Mouse (Mus musculus) forebrain, embryonic 15.5 days (tissue): Measurements from ENCODE around the gene Tmem43. TPM values are rescaled to one million over a fixed set of nuclear protein-coding genes. Genes with fewer than 3 reads are reported as not detected.

ENCODE experiments used
- ATAC-seq: fragments of 200-750 bp; cut with Nextera tagmentation; replicated peaks from 2 replicates; pipeline ENCODE4 v1.8.0; 2017; ENCODE audit warnings: mild to moderate bottlenecking, moderate TSS enrichment, moderate library complexity
- H3K27ac ChIP-seq: fragments of 300-500 bp; sonication (generic); replicated peaks from 2 replicates; pipeline ENCODE4 v1.5.1; 2015; ENCODE audit warnings: mild to moderate bottlenecking, inconsistent platforms
- H3K27me3 ChIP-seq: fragments of 300-500 bp; sonication (generic); 2 replicates; pipeline ENCODE4 v1.6.1; 2015; ENCODE audit warnings: inconsistent platforms
- H3K36me3 ChIP-seq: fragments of 300-500 bp; sonication (generic); 2 replicates; pipeline ENCODE4 v1.6.1; 2015; ENCODE audit warnings: mild to moderate bottlenecking, inconsistent platforms
- H3K4me1 ChIP-seq: fragments of 300-500 bp; sonication (generic); 2 replicates; pipeline ENCODE4 v1.6.1; 2015; ENCODE audit warnings: inconsistent platforms
- H3K4me2 ChIP-seq: fragments of 300-500 bp; sonication (generic); replicated peaks from 2 replicates; pipeline ENCODE4 v1.6.1; 2015; ENCODE audit warnings: mild to moderate bottlenecking, inconsistent platforms
- H3K4me3 ChIP-seq: fragments of 300-500 bp; sonication (generic); 2 replicates; pipeline ENCODE4 v1.5.1; 2015; ENCODE audit warnings: mild to moderate bottlenecking, inconsistent platforms
- H3K9ac ChIP-seq: fragments of 300-500 bp; sonication (generic); replicated peaks from 2 replicates; pipeline ENCODE4 v1.6.1; 2015; ENCODE audit warnings: mild to moderate bottlenecking, inconsistent platforms
- H3K9me3 ChIP-seq: fragments of 300-500 bp; sonication (generic); 2 replicates; pipeline ENCODE4 v1.6.1; 2016; ENCODE audit warnings: inconsistent platforms
- WGBS: fragments of 180-500 bp; shearing (Covaris S2); methylation state at CpG from one replicate; pipeline ENCODE4 v1.1.7; 2015; ENCODE audit warnings: mixed read lengths; 5-methylcytosine and 5-hydroxymethylcytosine counted together
- polyA plus RNA-seq: library from polyadenylated mRNA; unstranded; fragments of >200 nt; fragmentation: Nextera tagmentation; extraction: Ambion mirVana; gene quantifications from 2 replicates; pipeline ENCODE4 v1.2.1, GENCODE M21; 2015

The Tmem43 gene
- polyA plus RNA-seq, result 54.1 and 57.0 TPM in 2 replicates

DNA sequence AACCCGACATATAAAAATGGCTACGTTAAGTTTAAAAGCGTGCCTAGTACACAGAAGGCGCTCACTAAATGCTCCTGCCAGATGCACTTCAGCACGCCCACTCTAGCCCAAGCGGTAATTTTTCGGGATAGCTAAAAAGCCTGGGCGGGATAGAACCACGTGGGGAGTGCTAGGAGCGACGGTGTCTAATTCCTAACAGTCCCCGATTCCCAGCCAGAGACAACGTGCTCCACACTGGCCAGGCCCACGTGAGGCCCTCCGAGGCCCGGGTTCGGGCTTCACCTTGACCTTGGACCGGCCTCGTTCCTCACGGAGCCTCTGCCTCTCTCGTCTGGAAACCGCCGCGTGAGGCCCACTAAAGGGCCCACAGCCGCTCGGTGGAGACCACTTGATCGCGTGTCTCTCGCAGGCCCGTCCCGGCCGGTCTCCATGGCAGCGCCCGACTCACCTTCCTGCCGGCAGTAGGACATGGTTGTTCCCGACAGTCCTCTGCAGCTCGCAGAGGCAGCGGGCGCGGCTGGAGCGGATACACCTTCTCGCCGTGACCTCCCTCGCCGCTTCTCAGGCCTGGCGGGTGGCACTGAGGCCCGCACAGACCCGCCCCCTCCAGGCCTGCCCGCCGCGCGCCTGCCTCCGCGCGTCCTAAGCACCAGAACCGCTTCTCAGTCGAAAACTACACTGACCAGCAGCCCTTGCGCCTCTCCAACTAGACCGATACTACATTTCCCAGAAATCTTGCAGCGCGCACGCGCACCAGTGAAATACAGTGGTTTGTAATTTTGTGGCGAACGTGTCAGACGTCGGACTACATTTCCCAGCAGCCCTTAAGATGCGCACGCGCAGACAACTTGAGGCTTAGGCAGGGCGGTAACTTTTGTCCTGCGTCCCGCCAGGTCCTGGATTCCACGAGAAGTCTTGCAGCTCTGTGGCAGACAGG, at the start of gene Tmem43, which contains the start of gene Chchd4:
Gene Tmem43, plus strand, starts transcription at position 836 of the 937 bp plus-strand sequence.
Gene Chchd4, minus strand, starts transcription at position 679 of the 937 bp plus-strand sequence.
- H3K27me3 ChIP-seq, result no peaks in the 10 kb centered on the region
- peak within 1 kb of the TSS; percentile 69 for H3K4me2 ChIP-seq
- no peaks in the 10 kb centered on the region for H3K9me3 ChIP-seq
- H3K4me1 ChIP-seq, result peaks cover 31% of the 10 kb centered on the region
- H3K36me3 ChIP-seq, result peaks cover 11% of the 10 kb centered on the region
- H3K9ac ChIP-seq, result peak within 1 kb of the TSS; percentile 70
- peak within 1 kb of the TSS; percentile 75 for H3K4me3 ChIP-seq
- H3K27ac ChIP-seq, result peak within 1 kb of the TSS; percentile 58
- under 1% methylated on average over 74 of the region's 74 CpGs for WGBS
- peak; percentile 96 for ATAC-seq

DNA sequence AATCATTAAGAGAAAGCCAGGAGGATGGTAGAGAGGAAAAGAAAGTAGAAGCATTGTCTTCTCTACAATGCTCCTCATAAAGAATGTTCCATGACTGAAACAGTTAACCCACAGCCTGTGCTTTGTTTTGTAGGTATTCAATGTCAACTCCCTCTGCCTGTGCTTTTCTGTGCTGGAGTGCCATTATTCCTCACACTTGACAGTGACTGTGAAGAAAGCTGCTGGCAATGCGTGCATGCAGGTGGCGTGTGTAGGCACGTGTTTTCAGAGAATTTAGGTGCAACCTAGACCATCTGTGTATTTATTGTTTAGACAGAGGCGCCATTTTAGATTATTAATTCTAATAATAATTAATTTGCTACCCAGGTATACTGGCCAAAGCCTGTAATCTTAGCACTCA, 49.4 kb upstream of the Tmem43 start:
- H3K4me3 ChIP-seq, result no peak overlapping the region
- no peaks in the 10 kb centered on the region for H3K4me1 ChIP-seq
- no peak overlapping the region for H3K27ac ChIP-seq
- H3K9ac ChIP-seq, result no peak overlapping the region
- H3K36me3 ChIP-seq, result no peaks in the 10 kb centered on the region
- 47% methylated on average over 4 of the region's 4 CpGs for WGBS
- no peaks in the 10 kb centered on the region for H3K9me3 ChIP-seq
- no peak overlapping the region for H3K4me2 ChIP-seq
- no peaks in the 10 kb centered on the region for H3K27me3 ChIP-seq
- no peak for ATAC-seq

GRCm38 (mm10) chr6:91440474-91441144, 32.9 kb upstream of the Tmem43 start:
- Histone ChIP-seq H3K4me3 (peak overlapping the region; percentile 62), H3K27me3 (peaks cover 8% of the 10 kb centered on the region; the same call in 1 of the 2 replicates), H3K4me2 (peak overlapping the region; percentile 93), H3K27ac (peak overlapping the region; percentile 81), H3K4me1 (peaks cover 12% of the 10 kb centered on the region), H3K9me3 (no peaks in the 10 kb centered on the region), H3K36me3 (no peaks in the 10 kb centered on the region), H3K9ac (peak overlapping the region; percentile 72)
- 2% methylated on average over 30 of the region's 30 CpGs for WGBS
- ATAC-seq, result peak; percentile 96

DNA sequence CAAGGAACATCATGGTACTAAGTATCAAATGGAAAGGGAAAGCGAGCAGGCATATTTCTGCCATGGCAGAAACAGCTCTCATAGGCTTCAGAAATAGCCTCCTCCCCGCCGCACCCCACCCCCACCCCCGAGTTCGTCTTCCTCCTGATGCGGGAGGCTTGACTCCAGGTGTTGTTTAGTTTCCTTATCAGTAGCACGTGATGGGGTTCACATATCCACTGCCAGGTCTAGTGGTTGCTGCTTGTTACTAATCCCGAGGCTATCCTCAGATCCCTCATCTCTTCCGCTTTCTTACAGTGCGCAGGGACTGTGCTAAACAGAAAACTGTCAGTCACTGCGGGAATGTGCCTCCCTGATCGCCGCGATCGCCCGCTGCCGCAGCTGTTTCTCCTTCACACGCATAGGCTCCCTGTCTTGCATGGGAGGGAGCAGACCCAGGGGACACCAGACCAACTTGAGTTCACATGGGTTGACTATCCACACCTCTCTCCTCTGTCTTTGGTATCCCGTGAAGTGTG, 32.3 kb upstream of the Tmem43 start:
- peaks cover 8% of the 10 kb centered on the region; the same call in 1 of the 2 replicates for H3K27me3 ChIP-seq
- WGBS, result 4% methylated on average over 19 of the region's 19 CpGs
- H3K27ac ChIP-seq, result peak overlapping the region; percentile 81
- H3K4me1 ChIP-seq, result peaks cover 12% of the 10 kb centered on the region
- ATAC-seq, result peak; percentile 57
- no peaks in the 10 kb centered on the region for H3K9me3 ChIP-seq
- peak overlapping the region; percentile 72 for H3K9ac ChIP-seq
- H3K4me3 ChIP-seq, result peak overlapping the region; percentile 62
- H3K4me2 ChIP-seq, result peak overlapping the region; percentile 93
- no peaks in the 10 kb centered on the region for H3K36me3 ChIP-seq

DNA sequence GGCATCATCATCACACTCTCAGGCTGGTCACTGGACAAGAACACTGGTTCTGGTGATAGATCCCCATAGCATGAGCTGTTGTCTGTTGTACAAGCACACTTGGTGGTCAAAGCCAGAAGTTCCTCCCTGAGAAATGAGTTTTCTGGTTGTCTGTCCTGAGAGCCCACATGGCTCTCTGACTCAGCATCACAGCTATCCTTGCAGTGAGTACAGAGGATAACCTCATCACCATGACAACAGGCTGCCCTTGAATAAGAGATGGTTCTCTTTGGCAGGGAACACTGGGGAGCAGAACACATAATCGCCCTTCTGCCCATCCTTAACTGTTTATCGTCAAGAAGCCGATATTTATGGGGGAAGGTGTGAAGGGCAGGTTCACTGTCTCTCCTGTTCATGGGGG, 28.2 kb upstream of the Tmem43 start:
- Histone ChIP-seq H3K27me3 (peaks cover 6% of the 10 kb centered on the region; the same call in 1 of the 2 replicates), H3K36me3 (no peaks in the 10 kb centered on the region), H3K9me3 (no peaks in the 10 kb centered on the region), H3K9ac (no peak overlapping the region), H3K4me2 (no peak overlapping the region), H3K27ac (no peak overlapping the region), H3K4me3 (no peak overlapping the region), H3K4me1 (peaks cover 10% of the 10 kb centered on the region)
- WGBS, result 81% methylated on average over 3 of the region's 3 CpGs
- ATAC-seq, result no peak

GRCm38 (mm10) chr6:91449472-91450225, 23.9 kb upstream of the Tmem43 start:
- no peak for ATAC-seq
- Histone ChIP-seq H3K27me3 (peaks cover 6% of the 10 kb centered on the region; the same call in 1 of the 2 replicates), H3K4me3 (no peak overlapping the region)

DNA sequence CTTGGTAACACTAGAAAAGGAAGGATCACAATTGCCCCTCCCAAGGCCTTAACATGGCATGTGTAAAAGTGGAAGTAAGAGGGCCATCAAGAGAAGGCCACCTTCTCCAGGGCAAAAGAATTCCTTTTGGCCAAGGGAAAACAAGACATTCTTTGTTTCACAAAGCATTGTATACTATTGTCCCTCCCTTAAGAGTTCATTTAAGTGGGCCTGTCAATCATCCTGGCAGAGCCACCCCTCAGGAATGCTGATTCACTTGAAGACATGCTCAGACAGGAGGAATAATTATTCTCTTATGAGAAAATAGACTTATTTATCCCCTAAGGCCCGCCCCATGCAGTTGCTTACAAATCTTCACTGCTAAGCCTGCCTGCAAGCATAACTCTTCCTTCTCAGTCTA, 21.4 kb upstream of the Tmem43 start:
- no peak overlapping the region for H3K27ac ChIP-seq
- ATAC-seq, result no peak
- no peaks in the 10 kb centered on the region for H3K9me3 ChIP-seq
- no peaks in the 10 kb centered on the region for H3K4me1 ChIP-seq
- H3K4me3 ChIP-seq, result no peak overlapping the region
- H3K27me3 ChIP-seq, result peaks cover 6% of the 10 kb centered on the region; the same call in 1 of the 2 replicates
- H3K36me3 ChIP-seq, result no peaks in the 10 kb centered on the region
- H3K4me2 ChIP-seq, result no peak overlapping the region
- WGBS, result 54% methylated on average over 1 of the region's 1 CpGs
- H3K9ac ChIP-seq, result no peak overlapping the region

More at GRCm38 (mm10) chr6:91449472-91450225, 23.9 kb upstream of the Tmem43 start:
- H3K9ac ChIP-seq, result no peak overlapping the region
- H3K4me1 ChIP-seq, result no peaks in the 10 kb centered on the region
- 55% methylated on average over 3 of the region's 3 CpGs for WGBS
- H3K9me3 ChIP-seq, result no peaks in the 10 kb centered on the region
- H3K4me2 ChIP-seq, result no peak overlapping the region
- no peak overlapping the region for H3K27ac ChIP-seq
- no peaks in the 10 kb centered on the region for H3K36me3 ChIP-seq

DNA sequence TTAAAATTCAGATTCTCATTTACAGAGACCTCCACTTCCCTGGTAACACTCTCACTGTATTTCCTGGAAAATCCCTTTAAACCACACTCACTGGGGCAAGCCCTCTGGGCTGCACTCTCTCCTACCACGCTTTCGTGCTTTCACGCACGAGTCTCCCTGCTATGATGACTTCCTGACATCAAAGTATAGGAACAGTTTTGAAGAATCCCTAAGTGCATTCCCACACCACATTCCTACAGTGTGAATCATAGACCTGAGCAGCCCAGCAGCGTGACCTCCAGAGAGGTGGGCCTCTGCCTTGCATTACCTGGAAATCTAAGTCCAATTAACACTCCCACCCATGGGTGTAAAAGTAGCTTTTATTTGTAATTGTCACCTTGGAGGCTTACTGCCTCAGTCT, 19.0 kb upstream of the Tmem43 start:
- peaks cover 2% of the 10 kb centered on the region; the same call in 1 of the 2 replicates for H3K27me3 ChIP-seq
- no peaks in the 10 kb centered on the region for H3K36me3 ChIP-seq
- no peak overlapping the region for H3K9ac ChIP-seq
- no peak overlapping the region for H3K4me2 ChIP-seq
- 78% methylated on average over 5 of the region's 5 CpGs for WGBS
- no peak for ATAC-seq
- no peak overlapping the region for H3K27ac ChIP-seq
- no peaks in the 10 kb centered on the region for H3K9me3 ChIP-seq
- no peak overlapping the region for H3K4me3 ChIP-seq
- H3K4me1 ChIP-seq, result no peaks in the 10 kb centered on the region

DNA sequence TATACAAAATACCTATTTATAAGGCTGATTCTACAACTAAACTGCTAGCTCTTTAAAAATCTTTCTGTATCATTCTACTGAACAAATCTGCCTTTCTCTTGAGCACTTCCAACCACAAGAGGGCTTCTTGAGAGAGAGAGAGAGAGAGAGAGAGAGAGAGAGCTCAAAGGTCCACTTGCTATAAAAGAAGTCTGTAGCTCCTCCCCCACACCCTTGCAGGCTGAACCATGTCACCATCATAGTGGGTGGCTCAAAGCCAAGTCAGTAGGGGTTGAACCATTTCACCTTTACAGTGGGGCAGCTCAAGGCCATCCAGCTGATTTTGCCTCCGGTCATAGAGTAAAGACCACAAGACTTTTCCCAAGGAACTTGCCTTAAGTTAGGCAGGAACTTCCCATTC, 14.0 kb upstream of the Tmem43 start:
- no peak for ATAC-seq
- Histone ChIP-seq H3K4me1 (no peaks in the 10 kb centered on the region), H3K4me2 (no peak overlapping the region), H3K27ac (no peak overlapping the region), H3K27me3 (no peaks in the 10 kb centered on the region), H3K4me3 (no peak overlapping the region), H3K36me3 (peaks cover 15% of the 10 kb centered on the region), H3K9me3 (no peaks in the 10 kb centered on the region), H3K9ac (no peak overlapping the region)
- 91% methylated on average over 1 of the region's 1 CpGs for WGBS

DNA sequence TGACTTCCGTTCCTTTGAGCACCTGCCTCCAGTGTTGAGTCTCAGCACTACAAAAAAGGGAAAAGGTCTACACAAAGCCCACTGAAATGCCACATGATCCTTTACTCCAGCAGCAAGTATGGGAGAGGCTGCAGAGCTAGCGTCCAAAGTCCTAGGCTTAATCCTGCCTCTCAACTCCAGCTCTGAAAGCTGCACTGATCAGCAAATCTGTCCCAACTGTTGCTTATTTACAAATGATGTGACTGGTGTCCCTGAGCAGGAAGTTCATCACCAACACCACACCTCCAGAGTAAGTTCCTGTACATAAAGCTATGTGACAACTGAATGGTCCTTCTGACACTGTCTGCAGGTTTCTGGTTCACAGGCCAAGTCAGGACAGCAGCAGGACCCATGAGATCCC, 7.7 kb upstream of the Tmem43 start:
- H3K4me3 ChIP-seq, result no peak overlapping the region
- no peak for ATAC-seq
- H3K36me3 ChIP-seq, result peaks cover 44% of the 10 kb centered on the region
- no peak overlapping the region for H3K27ac ChIP-seq
- 93% methylated on average over 2 of the region's 2 CpGs for WGBS
- H3K27me3 ChIP-seq, result no peaks in the 10 kb centered on the region
- no peak overlapping the region for H3K4me2 ChIP-seq
- H3K4me1 ChIP-seq, result no peaks in the 10 kb centered on the region
- H3K9me3 ChIP-seq, result no peaks in the 10 kb centered on the region
- no peak overlapping the region for H3K9ac ChIP-seq

DNA sequence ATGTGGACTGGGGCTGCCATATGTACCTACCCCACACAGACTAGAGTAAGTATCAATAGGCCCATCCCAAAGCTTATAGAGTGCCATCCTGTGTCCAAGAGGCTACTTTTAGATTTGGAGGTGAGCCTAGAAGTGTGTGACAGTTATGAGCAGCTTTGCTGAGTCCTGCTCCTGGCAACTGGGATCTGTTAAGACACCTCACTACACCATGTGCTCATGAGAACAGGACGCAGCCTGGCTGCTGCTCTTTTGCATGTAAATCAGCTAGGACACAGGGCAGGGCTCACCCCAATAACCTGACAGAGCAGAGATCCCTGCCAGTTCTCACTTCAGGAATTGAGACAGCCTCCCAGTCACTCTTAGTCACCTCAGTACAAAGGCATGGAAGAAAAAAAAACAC, 6.4 kb upstream of the Tmem43 start:
- Histone ChIP-seq H3K27ac (no peak overlapping the region), H3K9ac (no peak overlapping the region), H3K9me3 (no peaks in the 10 kb centered on the region), H3K4me2 (no peak overlapping the region), H3K4me1 (peaks cover 6% of the 10 kb centered on the region), H3K36me3 (peaks cover 44% of the 10 kb centered on the region), H3K4me3 (no peak overlapping the region), H3K27me3 (no peaks in the 10 kb centered on the region)
- 89% methylated on average over 1 of the region's 1 CpGs for WGBS
- no peak for ATAC-seq
